Mouse (Mus musculus) erythroblast, adult 5-6 weeks (primary cell): ENCODE measurements at regions not wholly inside any gene's neighbourhood (a gene's known extent, or its start where the extent isn't known, plus 50 kb on each side); places are given as distances from the start of the nearest gene placed in this dataset.

Experiments
- ATAC-seq: replicated peaks from 2 replicates; pipeline ENCODE4 v1.8.0; 2016; ENCODE audit warnings: moderate number of reproducible peaks, mild to moderate bottlenecking, moderate TSS enrichment, inconsistent platforms; ENCODE audit not compliant: poor library complexity, low FRiP score, severe bottlenecking

- ATAC-seq = no peak
Observed at GRCm38 (mm10) chr10:17523558-17524328, 199.3 kb upstream of the Cited2 start.

- no peak for ATAC-seq
Observed at GRCm38 (mm10) chr10:17527151-17527737, 195.8 kb upstream of the Cited2 start.

- ATAC-seq = no peak
Observed at GRCm38 (mm10) chr10:17528116-17528515, 194.9 kb upstream of the Cited2 start.

GRCm38 (mm10) chr10:17528846-17529245 is 194.2 kb upstream of the Cited2 start:
- ATAC-seq = no peak

- no peak for ATAC-seq
Observed at GRCm38 (mm10) chr10:17529851-17530509, 193.0 kb upstream of the Cited2 start.

GRCm38 (mm10) chr10:17531021-17531420 is 192.0 kb upstream of the Cited2 start:
- ATAC-seq = no peak

GRCm38 (mm10) chr10:17538944-17539533 is 184.0 kb upstream of the Cited2 start:
- no peak for ATAC-seq

GRCm38 (mm10) chr10:17540404-17541375 is 182.3 kb upstream of the Cited2 start:
- no peak for ATAC-seq

- ATAC-seq = no peak
Observed at GRCm38 (mm10) chr10:17542104-17542846, 180.7 kb upstream of the Cited2 start.

- ATAC-seq = no peak
Observed at GRCm38 (mm10) chr10:17542847-17543421, 180.1 kb upstream of the Cited2 start.

GRCm38 (mm10) chr10:17545291-17545690 is 177.7 kb upstream of the Cited2 start:
- no peak for ATAC-seq

GRCm38 (mm10) chr10:17547986-17548385 is 175.0 kb upstream of the Cited2 start:
- ATAC-seq = no peak

- ATAC-seq = no peak
Observed at GRCm38 (mm10) chr10:17548629-17549580, 174.1 kb upstream of the Cited2 start.

- ATAC-seq = no peak
Observed at GRCm38 (mm10) chr10:17549711-17550637, 173.0 kb upstream of the Cited2 start.

- no peak for ATAC-seq
Observed at GRCm38 (mm10) chr10:17550638-17551013, 172.4 kb upstream of the Cited2 start.

GRCm38 (mm10) chr10:17551869-17552268 is 171.1 kb upstream of the Cited2 start:
- no peak for ATAC-seq
